Mouse (Mus musculus) neural tube, embryonic 12.5 days (tissue): ENCODE data around the gene Cav1. TPM values are rescaled to one million over a fixed set of nuclear protein-coding genes. Genes with fewer than 3 reads are reported as not detected.

Experiments
- ATAC-seq: fragments of 200-750 bp; cut with Nextera tagmentation; 2 replicates; pipeline ENCODE4 v1.8.0; 2017; ENCODE audit warnings: low read depth, mild to moderate bottlenecking, moderate TSS enrichment, moderate library complexity; ENCODE audit not compliant: low FRiP score
- H3K27ac ChIP-seq: fragments of 300-500 bp; sonication (generic); 2 replicates; pipeline ENCODE4 v1.5.1; 2016
- H3K27me3 ChIP-seq: fragments of 300-500 bp; sonication (generic); replicated peaks from 2 replicates; pipeline ENCODE4 v1.6.1; 2016; ENCODE audit warnings: mild to moderate bottlenecking
- H3K36me3 ChIP-seq: fragments of 300-500 bp; sonication (generic); 2 replicates; pipeline ENCODE4 v1.6.1; 2016; ENCODE audit warnings: mild to moderate bottlenecking
- H3K4me1 ChIP-seq: fragments of 300-500 bp; sonication (generic); 2 replicates; pipeline ENCODE4 v1.6.1; 2016
- H3K4me2 ChIP-seq: fragments of 300-500 bp; sonication (generic); replicated peaks from 2 replicates; pipeline ENCODE4 v1.6.1; 2016; ENCODE audit warnings: mild to moderate bottlenecking
- H3K4me3 ChIP-seq: fragments of 300-500 bp; sonication (generic); 2 replicates; pipeline ENCODE4 v1.5.1; 2016
- H3K9ac ChIP-seq: fragments of 300-500 bp; sonication (generic); 2 replicates; pipeline ENCODE4 v1.6.1; 2016; ENCODE audit warnings: mild to moderate bottlenecking
- H3K9me3 ChIP-seq: fragments of 300-500 bp; sonication (generic); 2 replicates; pipeline ENCODE4 v1.6.1; 2016; ENCODE audit warnings: mild to moderate bottlenecking
- WGBS: fragments of 180-500 bp; shearing (Covaris S2); methylation state at CpG from one replicate; pipeline ENCODE4 v1.1.7; 2016; 5-methylcytosine and 5-hydroxymethylcytosine counted together
- polyA plus RNA-seq: library from polyadenylated mRNA; unstranded; fragments of >200 nt; fragmentation: Nextera tagmentation; extraction: Ambion mirVana; gene quantifications from 2 replicates; pipeline ENCODE4 v1.2.1, GENCODE M21; 2016

Gene Cav1
- 24.2 and 25.9 TPM in 2 replicates for polyA plus RNA-seq

DNA sequence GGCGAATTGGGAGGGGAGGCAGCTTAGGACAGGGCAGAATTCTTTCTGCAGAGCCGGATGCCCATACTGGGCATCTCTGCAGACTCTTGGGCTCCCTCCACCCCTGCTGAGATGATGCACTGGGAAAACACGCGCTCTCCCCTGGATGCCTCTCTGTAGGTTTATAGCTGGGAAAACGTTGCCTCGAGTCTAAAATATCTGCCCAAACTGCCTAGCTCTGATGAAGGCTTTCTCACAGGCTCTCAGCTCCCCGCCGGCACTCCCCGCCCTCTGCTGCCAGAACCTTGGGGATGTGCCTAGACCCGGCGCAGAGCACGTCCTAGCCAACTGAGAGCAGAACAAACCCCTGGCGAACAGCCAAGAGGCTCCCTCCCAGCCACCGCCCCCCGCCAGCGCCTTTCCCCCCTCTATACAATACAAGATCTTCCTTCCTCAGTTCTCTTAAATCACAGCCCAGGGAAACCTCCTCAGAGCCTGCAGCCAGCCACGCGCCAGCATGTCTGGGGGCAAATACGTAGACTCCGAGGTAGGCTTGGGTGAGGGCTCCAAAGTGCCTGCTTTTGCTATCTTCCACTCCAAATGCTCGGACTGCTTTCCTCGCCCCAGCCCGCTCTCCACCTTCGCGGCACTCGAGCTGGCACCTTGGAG, at the start of gene Cav1:
Gene Cav1 (plus strand): TSS at position 382 of the 648 bp plus-strand sequence.
- H3K27ac ChIP-seq: no peak within 1 kb of the TSS

DNA sequence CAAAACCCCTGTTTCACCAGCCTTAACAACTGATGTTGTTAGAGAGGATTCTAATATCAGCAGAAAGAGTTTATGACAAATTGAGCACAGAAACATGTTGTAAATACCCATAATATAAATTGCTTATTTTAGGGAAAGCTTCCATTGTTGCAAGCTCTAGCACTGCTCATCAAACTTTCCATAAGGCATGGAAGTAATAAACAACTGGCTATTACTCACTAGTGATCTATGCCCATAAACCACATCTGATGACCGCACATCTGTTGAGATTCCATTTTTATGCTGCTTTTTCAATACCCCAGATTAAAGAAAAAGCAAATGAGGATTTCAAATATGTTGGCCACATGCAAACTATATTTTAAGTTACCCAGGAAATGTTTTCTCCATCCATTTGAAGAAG, 48.0 kb upstream of the Cav1 start:
- no peaks in the 10 kb centered on the region for H3K4me1 ChIP-seq
- no peak overlapping the region for H3K27ac ChIP-seq
- H3K9me3 ChIP-seq: no peaks in the 10 kb centered on the region
- H3K4me3 ChIP-seq: no peak overlapping the region
- no peak overlapping the region for H3K9ac ChIP-seq
- 91% methylated on average over 1 of the region's 1 CpGs for WGBS
- no peak for ATAC-seq
- H3K4me2 ChIP-seq: no peak overlapping the region
- H3K36me3 ChIP-seq: no peaks in the 10 kb centered on the region
- no peaks in the 10 kb centered on the region for H3K27me3 ChIP-seq

More for the DNA sequence above, at the start of gene Cav1:
- peak within 1 kb of the TSS; percentile 87 for H3K4me2 ChIP-seq
- H3K9me3 ChIP-seq: no peaks in the 10 kb centered on the region
- peaks cover 11% of the 10 kb centered on the region for H3K27me3 ChIP-seq
- ATAC-seq: peak; percentile 83
- H3K9ac ChIP-seq: peak within 1 kb of the TSS; percentile 44; the same call in 1 of the 2 replicates
- no peaks in the 10 kb centered on the region for H3K36me3 ChIP-seq
- under 1% methylated on average over 26 of the region's 26 CpGs for WGBS
- peak within 1 kb of the TSS; percentile 39 for H3K4me3 ChIP-seq
- peaks cover 17% of the 10 kb centered on the region for H3K4me1 ChIP-seq

DNA sequence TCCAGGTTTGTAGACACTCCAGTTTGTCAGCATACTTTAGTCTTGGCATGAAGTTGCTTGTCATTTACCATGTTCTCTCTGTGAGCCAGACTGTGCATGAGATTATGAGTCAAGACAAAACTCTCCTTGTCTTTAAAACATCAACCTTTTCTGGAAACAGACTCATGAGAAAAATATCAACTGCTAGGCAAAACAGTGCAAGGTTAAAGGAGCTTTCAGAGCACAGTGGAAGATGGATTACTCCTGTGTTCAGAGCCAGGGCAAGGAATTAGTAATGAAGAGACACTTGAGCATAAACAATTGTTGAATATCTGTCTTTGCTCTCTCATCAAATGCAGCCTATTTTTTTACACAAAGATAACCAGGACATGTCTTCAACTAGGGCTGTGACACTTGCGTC, 47.2 kb upstream of the Cav1 start:
- no peaks in the 10 kb centered on the region for H3K4me1 ChIP-seq
- no peaks in the 10 kb centered on the region for H3K36me3 ChIP-seq
- H3K4me3 ChIP-seq: no peak overlapping the region
- no peak for ATAC-seq
- no peak overlapping the region for H3K9ac ChIP-seq
- no peaks in the 10 kb centered on the region for H3K9me3 ChIP-seq
- 96% methylated on average over 1 of the region's 1 CpGs for WGBS
- H3K27me3 ChIP-seq: no peaks in the 10 kb centered on the region
- H3K27ac ChIP-seq: no peak overlapping the region
- no peak overlapping the region for H3K4me2 ChIP-seq

DNA sequence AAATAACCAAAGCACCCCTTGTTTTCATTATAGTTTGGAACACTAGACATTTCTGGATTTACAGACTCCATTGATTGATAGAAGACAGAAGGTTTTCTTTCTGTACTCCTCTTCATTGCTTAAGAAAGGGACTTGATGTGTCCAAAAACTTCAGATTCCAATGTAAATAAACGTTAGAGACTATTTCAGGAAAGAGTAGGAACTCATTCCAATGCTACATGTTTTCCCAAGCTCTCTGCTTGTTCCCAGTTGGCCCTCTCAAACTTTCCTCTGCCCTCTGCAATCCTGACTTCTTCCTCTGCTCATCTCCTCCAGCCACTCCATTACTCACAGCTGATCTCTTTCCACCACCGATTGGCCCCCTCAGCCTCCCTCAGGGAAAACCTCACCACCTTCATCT, 43.3 kb upstream of the Cav1 start:
- WGBS: 63% methylated on average over 2 of the region's 2 CpGs
- no peak for ATAC-seq

DNA sequence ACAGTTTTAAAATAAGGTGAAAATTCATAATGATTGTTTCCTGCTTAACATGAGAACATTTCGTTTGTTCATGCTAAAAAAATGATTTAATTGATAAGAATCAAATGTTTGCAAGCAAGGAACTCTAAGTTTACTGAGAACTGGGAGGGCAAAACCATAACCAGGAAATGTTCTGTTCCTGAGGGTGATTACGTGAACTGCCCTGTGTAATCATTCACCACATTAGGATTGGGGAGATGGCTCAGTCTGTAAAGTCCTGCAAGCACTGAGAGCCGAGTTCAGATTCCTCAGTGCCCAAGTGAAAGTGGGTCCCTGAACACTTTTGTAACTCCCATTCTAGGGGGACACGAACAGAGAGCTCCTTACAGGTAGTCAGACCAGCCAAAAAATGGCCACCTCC, 41.1 kb upstream of the Cav1 start:
- Histone ChIP-seq H3K4me3 (no peak overlapping the region), H3K4me1 (no peaks in the 10 kb centered on the region), H3K36me3 (no peaks in the 10 kb centered on the region), H3K9ac (no peak overlapping the region), H3K9me3 (no peaks in the 10 kb centered on the region), H3K27me3 (no peaks in the 10 kb centered on the region), H3K27ac (no peak overlapping the region), H3K4me2 (no peak overlapping the region)
- WGBS: 80% methylated on average over 4 of the region's 4 CpGs
- no peak for ATAC-seq

More for the DNA sequence above, 43.3 kb upstream of the Cav1 start:
- Histone ChIP-seq H3K4me3 (no peak overlapping the region), H3K4me2 (no peak overlapping the region), H3K36me3 (no peaks in the 10 kb centered on the region), H3K4me1 (no peaks in the 10 kb centered on the region), H3K9me3 (no peaks in the 10 kb centered on the region), H3K27me3 (no peaks in the 10 kb centered on the region), H3K9ac (no peak overlapping the region), H3K27ac (no peak overlapping the region)

DNA sequence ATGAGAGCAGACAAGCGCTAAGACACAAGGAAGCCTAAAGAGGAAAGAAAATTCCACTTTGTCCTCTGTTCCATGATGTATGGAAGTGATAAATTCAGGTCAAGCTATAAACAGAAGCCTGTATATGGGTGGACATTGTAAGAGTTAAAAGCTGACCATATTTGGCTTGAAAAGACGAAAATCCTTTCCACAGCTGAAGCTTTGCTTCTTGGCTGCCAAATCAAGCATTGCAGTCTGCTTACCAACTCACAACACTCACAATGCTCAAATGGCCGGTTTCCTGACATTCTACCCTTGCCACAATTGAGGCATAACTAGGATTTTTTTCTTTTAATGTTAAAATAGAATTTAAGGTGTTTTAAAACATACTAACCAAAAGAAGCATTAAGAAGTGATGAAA, 39.7 kb upstream of the Cav1 start:
- no peak for ATAC-seq
- H3K9ac ChIP-seq: no peak overlapping the region
- H3K4me1 ChIP-seq: no peaks in the 10 kb centered on the region
- no peaks in the 10 kb centered on the region for H3K36me3 ChIP-seq
- H3K4me2 ChIP-seq: no peak overlapping the region
- no peak overlapping the region for H3K4me3 ChIP-seq
- no peaks in the 10 kb centered on the region for H3K27me3 ChIP-seq
- 88% methylated on average over 3 of the region's 3 CpGs for WGBS
- H3K9me3 ChIP-seq: no peaks in the 10 kb centered on the region
- no peak overlapping the region for H3K27ac ChIP-seq

DNA sequence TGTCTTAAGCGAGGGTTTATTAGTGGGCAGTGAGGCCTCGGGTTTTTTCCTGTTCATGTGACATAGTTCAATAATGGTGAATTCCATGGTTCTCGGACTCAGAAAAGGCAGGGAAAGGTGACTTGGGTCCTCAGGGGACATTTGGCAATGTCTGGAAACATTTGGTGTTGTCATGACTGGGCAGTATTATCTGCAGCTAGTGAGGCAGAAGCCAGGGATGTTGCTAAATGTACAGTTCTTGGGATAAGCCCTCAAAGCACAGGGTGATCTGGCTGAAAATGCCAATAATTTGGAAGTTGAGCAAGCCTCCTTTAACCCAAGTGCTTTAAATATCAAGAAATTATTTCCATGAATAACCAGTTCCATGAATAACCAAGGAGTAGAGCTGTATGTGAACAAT, 27.8 kb upstream of the Cav1 start:
- H3K9me3 ChIP-seq: no peaks in the 10 kb centered on the region
- no peaks in the 10 kb centered on the region for H3K36me3 ChIP-seq
- peaks cover 14% of the 10 kb centered on the region for H3K4me1 ChIP-seq
- ATAC-seq: no peak
- H3K4me3 ChIP-seq: no peak overlapping the region
- no peak overlapping the region for H3K27ac ChIP-seq
- peaks cover 7% of the 10 kb centered on the region; the same call in 1 of the 2 replicates for H3K27me3 ChIP-seq
- 87% methylated on average over 3 of the region's 3 CpGs for WGBS
- H3K9ac ChIP-seq: no peak overlapping the region
- H3K4me2 ChIP-seq: no peak overlapping the region

DNA sequence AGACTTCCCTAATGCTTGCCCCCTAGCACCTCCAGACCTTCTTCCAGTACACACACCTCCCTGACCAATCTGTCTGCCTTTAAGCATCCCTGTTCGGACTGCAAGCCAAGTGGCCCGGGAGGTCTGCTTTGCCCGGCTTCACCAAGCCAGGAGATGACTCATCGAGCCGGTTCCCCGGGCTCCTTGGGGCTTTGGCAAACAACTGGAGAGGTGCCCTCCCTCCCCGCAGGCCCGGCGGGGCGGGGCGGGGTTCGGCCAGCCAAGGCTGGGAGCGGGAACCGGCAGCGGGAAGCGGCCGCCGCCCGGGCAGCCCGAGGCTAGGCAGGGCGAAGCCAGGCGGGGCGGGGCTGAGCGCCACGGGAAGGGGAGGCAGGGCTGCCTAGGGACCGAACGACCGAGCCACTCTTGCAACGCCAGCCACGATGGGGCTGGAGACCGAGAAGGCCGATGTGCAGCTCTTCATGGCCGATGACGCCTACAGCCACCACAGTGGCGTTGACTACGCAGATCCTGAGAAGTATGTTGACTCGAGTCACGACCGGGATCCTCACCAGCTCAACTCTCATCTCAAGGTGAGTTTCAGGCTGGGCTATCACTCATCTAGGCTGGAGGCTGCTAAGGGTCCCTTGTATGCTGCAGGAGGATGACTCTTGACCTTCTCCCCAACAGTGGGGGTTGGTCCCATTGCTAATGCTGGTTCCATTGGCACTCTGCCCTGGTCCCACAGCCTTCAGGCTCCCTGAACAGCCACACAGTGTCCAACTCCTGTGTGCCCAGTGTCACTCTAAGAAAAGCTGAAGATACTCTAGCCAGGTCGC, 25.0 kb upstream of the Cav1 start, which contains the start of gene Cav2:
Gene Cav2 (plus strand): TSS at position 247 of the 818 bp plus-strand sequence.
- Histone ChIP-seq H3K4me1 (peaks cover 14% of the 10 kb centered on the region), H3K9ac (peak within 1 kb of the TSS; percentile 69), H3K4me3 (peak within 1 kb of the TSS; percentile 51), H3K36me3 (no peaks in the 10 kb centered on the region), H3K9me3 (no peaks in the 10 kb centered on the region), H3K27me3 (peaks cover 7% of the 10 kb centered on the region; the same call in 1 of the 2 replicates), H3K4me2 (peak within 1 kb of the TSS; percentile 96), H3K27ac (no peak within 1 kb of the TSS)
- WGBS: under 1% methylated on average over 40 of the region's 40 CpGs
- ATAC-seq: peak; percentile 93

DNA sequence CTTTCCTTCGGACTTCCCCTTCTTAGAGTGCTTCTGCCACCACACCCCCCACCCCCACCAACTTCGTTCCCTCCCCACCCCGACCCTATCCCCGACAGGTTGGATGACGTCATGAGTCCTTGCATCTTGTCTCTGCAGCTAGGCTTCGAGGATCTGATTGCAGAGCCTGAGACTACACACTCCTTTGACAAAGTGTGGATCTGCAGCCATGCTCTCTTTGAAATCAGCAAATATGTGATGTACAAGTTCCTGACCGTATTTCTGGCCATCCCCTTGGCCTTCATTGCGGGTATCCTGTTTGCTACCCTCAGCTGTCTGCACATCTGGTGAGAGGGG, 24.4 kb upstream of the Cav1 start:
- Histone ChIP-seq H3K27me3 (peaks cover 7% of the 10 kb centered on the region; the same call in 1 of the 2 replicates), H3K36me3 (no peaks in the 10 kb centered on the region), H3K4me1 (peaks cover 14% of the 10 kb centered on the region), H3K9me3 (no peaks in the 10 kb centered on the region), H3K4me3 (peak overlapping the region; percentile 51), H3K27ac (no peak overlapping the region), H3K4me2 (peak overlapping the region; percentile 96), H3K9ac (peak overlapping the region; percentile 69)
- WGBS: 32% methylated on average over 8 of the region's 8 CpGs
- ATAC-seq: peak; percentile 48; the same call in 1 of the 2 replicates

DNA sequence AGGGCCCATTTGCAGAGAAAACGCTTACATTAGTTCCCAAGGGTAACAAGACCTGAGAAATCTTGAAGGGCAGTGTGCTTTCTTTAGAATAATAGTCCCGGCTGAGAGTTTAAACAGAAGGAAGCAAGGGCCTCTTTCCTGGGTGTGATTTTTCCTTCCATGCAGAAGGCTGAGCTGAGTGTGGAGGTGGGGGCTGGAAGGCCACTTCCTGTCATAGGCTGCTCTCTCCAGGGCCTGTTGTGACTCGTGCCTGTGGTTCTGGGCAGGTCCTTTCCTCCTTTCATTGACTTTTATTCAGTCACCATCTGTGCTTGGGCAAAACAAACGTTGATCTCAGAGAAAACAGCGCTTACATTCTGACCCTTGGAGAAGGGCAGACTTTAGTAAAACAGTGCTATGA, 24.0 kb upstream of the Cav1 start:
- H3K9me3 ChIP-seq: no peaks in the 10 kb centered on the region
- peaks cover 7% of the 10 kb centered on the region; the same call in 1 of the 2 replicates for H3K27me3 ChIP-seq
- H3K4me3 ChIP-seq: no peak overlapping the region
- H3K4me1 ChIP-seq: peaks cover 14% of the 10 kb centered on the region
- H3K4me2 ChIP-seq: no peak overlapping the region; the same call in 1 of the 2 replicates
- H3K9ac ChIP-seq: no peak overlapping the region
- 45% methylated on average over 5 of the region's 5 CpGs for WGBS
- H3K36me3 ChIP-seq: no peaks in the 10 kb centered on the region
- no peak overlapping the region for H3K27ac ChIP-seq
- ATAC-seq: no peak

DNA sequence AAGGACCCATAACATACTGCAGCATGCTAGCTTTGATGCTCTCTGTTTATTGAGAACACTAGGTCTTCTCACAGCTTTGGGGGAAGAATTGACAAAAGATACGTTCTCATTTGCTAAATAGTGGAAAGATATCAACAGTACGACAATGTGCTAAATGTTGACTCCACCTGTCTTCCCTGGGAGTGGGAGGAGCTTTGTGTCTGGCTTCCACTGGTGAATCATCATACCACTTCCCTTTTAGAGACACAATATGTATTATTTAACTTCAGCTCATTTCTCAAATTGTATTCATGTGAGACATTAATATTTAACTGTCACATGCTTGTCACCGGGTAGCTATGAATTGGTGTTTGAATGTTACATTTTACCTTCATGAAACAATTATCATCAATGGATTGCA, 22.3 kb upstream of the Cav1 start:
- Histone ChIP-seq H3K4me1 (peaks cover 14% of the 10 kb centered on the region), H3K27me3 (peaks cover 7% of the 10 kb centered on the region; the same call in 1 of the 2 replicates), H3K9me3 (no peaks in the 10 kb centered on the region), H3K4me2 (no peak overlapping the region), H3K36me3 (no peaks in the 10 kb centered on the region), H3K9ac (no peak overlapping the region), H3K4me3 (no peak overlapping the region), H3K27ac (no peak overlapping the region)
- 83% methylated on average over 3 of the region's 3 CpGs for WGBS
- no peak for ATAC-seq

DNA sequence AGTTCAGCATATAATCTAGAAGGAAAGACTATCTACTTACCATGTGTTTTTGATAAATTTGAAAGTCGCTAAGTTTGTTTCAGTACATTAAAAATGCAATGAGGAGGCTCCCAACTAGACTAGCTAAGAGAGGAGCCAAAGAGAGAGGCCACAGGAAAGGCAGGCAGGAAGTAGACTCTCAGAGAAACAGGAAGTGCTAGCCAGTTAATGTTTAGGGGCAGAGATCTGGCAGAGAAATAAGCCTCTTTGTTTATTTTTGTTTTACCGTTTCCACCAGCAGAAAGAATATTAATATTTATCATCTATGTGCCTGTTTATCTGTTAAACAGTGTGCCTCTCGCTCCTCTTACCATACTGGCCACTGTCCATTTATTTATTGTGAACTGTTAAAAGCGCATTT, 19.8 kb upstream of the Cav1 start:
- Histone ChIP-seq H3K4me1 (peaks cover 6% of the 10 kb centered on the region), H3K9me3 (no peaks in the 10 kb centered on the region), H3K9ac (no peak overlapping the region), H3K36me3 (no peaks in the 10 kb centered on the region), H3K27ac (no peak overlapping the region), H3K27me3 (no peaks in the 10 kb centered on the region), H3K4me2 (no peak overlapping the region), H3K4me3 (no peak overlapping the region)
- WGBS: 78% methylated on average over 4 of the region's 4 CpGs
- ATAC-seq: no peak
